42 mouse cellular contexts compared by ENCODE assay signal in the genomic region with DNA sequence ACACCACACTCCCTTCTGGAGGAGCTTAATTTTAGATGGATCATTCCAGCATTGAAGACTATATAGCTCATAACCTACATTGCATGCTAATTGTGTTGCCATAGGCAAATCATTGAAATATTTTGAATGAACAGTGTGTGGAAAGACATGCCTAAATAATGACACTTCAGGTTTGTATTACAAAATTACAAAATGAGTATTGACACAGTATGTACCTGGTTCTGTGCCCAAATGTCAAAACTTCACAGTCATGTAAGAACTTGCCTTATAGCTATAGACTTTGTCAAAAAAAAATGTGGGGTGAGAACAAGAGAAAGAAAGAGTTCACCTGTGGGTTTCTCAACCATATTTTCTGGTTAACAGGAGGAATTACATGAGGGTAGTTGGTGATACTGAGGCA. TPM values are rescaled to one million over a fixed set of nuclear protein-coding genes. Genes with fewer than 3 reads are reported as not detected.
"Had no signal": no experiment of that assay in that cellular context is flagged by ENCODE, and none has a peak within 500 bp of the region (broad histone marks: within the 10 kb centered on the region; RNA-seq: fewer than 3 reads in every experiment).

No protein-coding gene starts in this region.

- H3K9ac ChIP-seq: heart, embryonic 13.5 days; heart, embryonic 15.5 days; hindbrain, embryonic 13.5 days; hindbrain, embryonic 15.5 days; kidney, embryonic 15.5 days; limb, embryonic 13.5 days; limb, embryonic 15.5 days; liver, embryonic 12.5 days had no signal

- ATAC-seq: hindbrain, postnatal 0 days; intestine, embryonic 16.5 days; liver, embryonic 12.5 days had no signal

- H3K36me3 ChIP-seq: heart, embryonic 13.5 days; heart, embryonic 15.5 days; hindbrain, embryonic 13.5 days; hindbrain, embryonic 15.5 days; kidney, embryonic 15.5 days; limb, embryonic 13.5 days; limb, embryonic 15.5 days; liver, embryonic 12.5 days had no signal

- H3K27me3 ChIP-seq: heart, embryonic 13.5 days; heart, embryonic 15.5 days; hindbrain, embryonic 13.5 days; hindbrain, embryonic 15.5 days; kidney, embryonic 15.5 days; limb, embryonic 13.5 days; limb, embryonic 15.5 days; liver, embryonic 12.5 days had no signal

- H3K4me1 ChIP-seq: heart, embryonic 13.5 days; heart, embryonic 15.5 days; hindbrain, embryonic 13.5 days; hindbrain, embryonic 15.5 days; kidney, embryonic 15.5 days; limb, embryonic 13.5 days; limb, embryonic 15.5 days; liver, embryonic 12.5 days had no signal

- H3K9me3 ChIP-seq: heart, embryonic 13.5 days; heart, embryonic 15.5 days; hindbrain, embryonic 13.5 days; hindbrain, embryonic 15.5 days; kidney, embryonic 15.5 days; limb, embryonic 13.5 days; limb, embryonic 15.5 days; liver, embryonic 12.5 days had no signal

- H3K4me3 ChIP-seq: gastrocnemius, adult 2 months; heart, adult 2 months; heart, embryonic 13.5 days; heart, embryonic 15.5 days; hindbrain, embryonic 13.5 days; hindbrain, embryonic 15.5 days; kidney, embryonic 15.5 days; limb, embryonic 13.5 days; limb, embryonic 15.5 days; liver, embryonic 12.5 days had no signal

- H3K4me2 ChIP-seq: heart, embryonic 11.5 days; heart, embryonic 13.5 days; heart, embryonic 15.5 days; hindbrain, embryonic 13.5 days; hindbrain, embryonic 15.5 days; kidney, embryonic 15.5 days; limb, embryonic 13.5 days; limb, embryonic 15.5 days; liver, embryonic 12.5 days had no signal

- H3K27ac ChIP-seq: gastrocnemius, adult 2 months; heart, adult 2 months; heart, embryonic 13.5 days; heart, embryonic 15.5 days; hindbrain, embryonic 13.5 days; hindbrain, embryonic 15.5 days; hindbrain, postnatal 0 days; kidney, embryonic 15.5 days; kidney, postnatal 0 days; limb, embryonic 13.5 days; limb, embryonic 15.5 days; liver, embryonic 12.5 days had no signal

- DNase-seq: gastrocnemius, adult 2 months; gastrocnemius, postnatal 10 days; gastrocnemius, postnatal 25 days; heart, adult 11 months; heart, adult 2 months; heart, postnatal 14 days; heart, postnatal 36 days; kidney, adult 11 months; kidney, adult 2 months; kidney, adult 9 months; kidney, postnatal 14 days; kidney, postnatal 36 days; layer of hippocampus, adult 9-11 months; layer of hippocampus, postnatal 36 days; left cerebral cortex, postnatal 4 days had no signal

RNA-seq across cellular contexts. Expression of a gene that starts 52.9 kb away (rescaled TPM):
- total RNA-seq: gastrocnemius, adult 2 months; gastrocnemius, postnatal 10 days; gastrocnemius, postnatal 25 days; gastrocnemius, postnatal 4 days; heart, adult 2 months; heart, postnatal 14 days; heart, postnatal 36 days; hematopoietic stem cell, adult 5-6 weeks; hindbrain, postnatal 0 days; layer of hippocampus, adult 18-20 months; layer of hippocampus, adult 8-10 months; layer of hippocampus, postnatal 14 days; layer of hippocampus, postnatal 36 days; left cerebral cortex, adult 18-20 months; left cerebral cortex, adult 8-10 months; left cerebral cortex, postnatal 10 days; left cerebral cortex, postnatal 25 days; left cerebral cortex, postnatal 4 days; liver, adult 2 months had no signal
- polyA plus RNA-seq: heart, embryonic 11.5 days; heart, embryonic 13.5 days; heart, embryonic 15.5 days; heart, postnatal 0 days; hindbrain, embryonic 11.5 days; hindbrain, embryonic 13.5 days; hindbrain, embryonic 15.5 days; hindbrain, postnatal 0 days; intestine, embryonic 14.5 days; kidney, adult 2 months; kidney, embryonic 15.5 days; kidney, postnatal 0 days; large intestine, adult 2 months; limb, embryonic 11.5 days; limb, embryonic 13.5 days; limb, embryonic 15.5 days; liver, adult 2 months; liver, embryonic 12.5 days had no signal
